Mouse (Mus musculus) hindbrain, embryonic 10.5 days (tissue): ENCODE data around the gene Ift46. TPM values are rescaled to one million over a fixed set of nuclear protein-coding genes. Genes with fewer than 3 reads are reported as not detected.

Experiments used
- DNase-seq: peaks from one replicate; pipeline ENCODE4 v3.0.0-alpha.2; 2017; ENCODE audit warnings: low spot score
- H3K27ac ChIP-seq: fragments of 300-500 bp; sonication (generic); 2 replicates; pipeline ENCODE4 v1.5.1; 2016; ENCODE audit warnings: mild to moderate bottlenecking, moderate library complexity
- H3K27me3 ChIP-seq: fragments of 300-500 bp; sonication (generic); 2 replicates; pipeline ENCODE4 v1.6.1; 2016; ENCODE audit warnings: mild to moderate bottlenecking; ENCODE audit not compliant: poor library complexity, insufficient read depth, severe bottlenecking
- H3K36me3 ChIP-seq: fragments of 300-500 bp; sonication (generic); 2 replicates; pipeline ENCODE4 v1.6.1; 2016; ENCODE audit warnings: mild to moderate bottlenecking, moderate library complexity
- H3K4me1 ChIP-seq: fragments of 300-500 bp; sonication (generic); replicated peaks from 2 replicates; pipeline ENCODE4 v1.6.1; 2016; ENCODE audit warnings: mild to moderate bottlenecking
- H3K4me3 ChIP-seq: fragments of 300-500 bp; sonication (generic); 2 replicates; pipeline ENCODE4 v1.5.1; 2016; ENCODE audit warnings: mild to moderate bottlenecking, moderate library complexity
- H3K9me3 ChIP-seq: fragments of 300-500 bp; sonication (generic); 2 replicates; pipeline ENCODE4 v1.6.1; 2016; ENCODE audit warnings: mild to moderate bottlenecking, moderate library complexity
- WGBS: fragments of 180-500 bp; shearing (Covaris S2); methylation state at CpG from one replicate; pipeline ENCODE4 v1.1.7; 2016; 5-methylcytosine and 5-hydroxymethylcytosine counted together
- polyA plus RNA-seq: library from polyadenylated mRNA; unstranded; fragments of >200 nt; fragmentation: Nextera tagmentation; extraction: Ambion mirVana; gene quantifications from 2 replicates; pipeline ENCODE4 v1.2.1, GENCODE M21; 2016

Ift46 gene
- polyA plus RNA-seq, 1 experiment from 2014 or later = 152 TPM

DNA sequence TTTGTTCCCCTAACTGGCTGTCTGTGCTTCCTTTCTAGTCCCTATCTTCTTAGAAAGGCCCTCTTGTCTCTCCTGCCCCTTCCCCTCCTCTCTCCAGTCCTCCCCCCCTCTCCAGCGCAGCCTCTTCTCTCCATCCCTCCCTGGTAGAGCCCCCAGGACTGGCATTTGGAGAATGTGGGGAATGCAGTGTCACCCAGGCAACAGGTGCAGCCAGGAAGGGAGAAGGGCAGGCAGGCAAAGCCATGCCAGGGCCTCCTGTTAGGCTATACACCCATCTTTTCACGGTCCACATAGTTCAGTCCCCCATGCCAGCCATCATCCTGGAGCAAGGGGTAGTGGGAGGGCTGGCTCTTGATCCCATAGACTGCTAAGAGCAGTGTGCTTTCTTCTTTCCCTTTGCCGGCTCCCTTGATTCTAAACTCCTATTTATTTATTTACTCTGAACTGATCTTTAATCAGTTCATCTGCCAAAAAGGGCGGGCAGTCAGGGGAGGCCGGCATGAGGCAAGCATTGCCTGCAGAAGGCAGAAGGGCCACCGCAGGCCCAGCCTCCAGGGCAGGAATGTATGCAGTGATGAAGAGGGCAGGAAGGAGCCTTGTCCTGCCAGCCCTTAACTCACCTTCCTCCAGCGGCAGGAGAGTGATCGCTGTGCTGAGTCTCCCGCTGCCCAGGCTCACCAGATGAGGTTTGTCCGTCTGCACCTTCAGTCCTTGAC lies 41.1 kb upstream of the Ift46 start:
- peak overlapping the region; percentile 73 for H3K27ac ChIP-seq
- no peaks in the 10 kb centered on the region for H3K27me3 ChIP-seq
- H3K36me3 ChIP-seq = no peaks in the 10 kb centered on the region
- H3K4me3 ChIP-seq = 0 out of 2 replicates have a peak overlapping the region, but pooled peaks have one; percentile 7
- H3K9me3 ChIP-seq = no peaks in the 10 kb centered on the region
- peaks cover 74% of the 10 kb centered on the region for H3K4me1 ChIP-seq
- WGBS = 44% methylated on average over 10 of the region's 10 CpGs
- DNase-seq = no peak

DNA sequence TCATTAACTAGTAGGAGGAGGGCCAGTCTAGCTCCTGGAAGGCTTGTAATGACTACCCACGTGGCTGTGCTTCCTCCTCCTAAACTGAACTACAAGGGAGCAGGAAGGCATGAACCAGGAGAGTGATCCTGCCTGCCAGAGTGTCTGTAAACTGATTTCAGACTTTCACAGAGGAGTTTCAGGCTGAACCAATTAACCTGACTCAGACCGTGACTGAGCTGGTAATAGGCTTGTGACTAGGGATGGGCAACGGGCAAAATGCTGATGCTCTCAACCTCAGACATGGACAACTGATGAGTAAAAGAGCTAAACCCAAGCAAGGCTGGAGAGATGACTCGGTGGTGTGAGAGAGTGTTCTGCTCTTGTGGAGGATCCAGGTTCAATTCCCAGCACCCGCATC lies 40.3 kb upstream of the Ift46 start:
- peak overlapping the region; percentile 73 for H3K27ac ChIP-seq
- H3K36me3 ChIP-seq = no peaks in the 10 kb centered on the region
- DNase-seq = no peak
- 63% methylated on average over 5 of the region's 5 CpGs for WGBS
- H3K9me3 ChIP-seq = no peaks in the 10 kb centered on the region
- H3K4me3 ChIP-seq = no peak overlapping the region
- peaks cover 6% of the 10 kb centered on the region for H3K27me3 ChIP-seq
- H3K4me1 ChIP-seq = peaks cover 69% of the 10 kb centered on the region

DNA sequence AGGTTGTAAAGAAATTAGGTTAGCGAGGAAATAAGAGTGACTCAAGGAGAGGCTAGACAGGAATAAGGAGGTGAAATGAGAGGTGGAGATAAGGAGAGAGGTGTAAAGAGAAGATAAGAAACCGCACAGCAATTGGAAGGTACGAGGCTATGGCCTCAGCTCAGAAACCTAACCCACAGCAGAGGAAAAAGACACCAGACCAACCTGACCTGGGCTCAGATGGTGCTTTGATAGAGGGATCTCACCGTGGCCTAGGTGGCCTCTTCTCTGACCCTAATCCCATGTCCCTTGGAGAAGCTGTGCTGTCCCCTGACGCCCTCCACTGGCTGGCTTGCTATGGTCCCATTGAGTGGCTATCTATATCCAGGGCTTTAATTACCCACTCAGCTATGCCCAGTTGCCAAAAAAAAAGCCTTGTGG lies 35.6 kb upstream of the Ift46 start:
- peaks cover 31% of the 10 kb centered on the region for H3K27me3 ChIP-seq
- H3K9me3 ChIP-seq = no peaks in the 10 kb centered on the region
- 75% methylated on average over 5 of the region's 5 CpGs for WGBS
- H3K36me3 ChIP-seq = no peaks in the 10 kb centered on the region
- H3K4me3 ChIP-seq = no peak overlapping the region
- no peak for DNase-seq
- no peak overlapping the region for H3K27ac ChIP-seq
- peaks cover 63% of the 10 kb centered on the region for H3K4me1 ChIP-seq

DNA sequence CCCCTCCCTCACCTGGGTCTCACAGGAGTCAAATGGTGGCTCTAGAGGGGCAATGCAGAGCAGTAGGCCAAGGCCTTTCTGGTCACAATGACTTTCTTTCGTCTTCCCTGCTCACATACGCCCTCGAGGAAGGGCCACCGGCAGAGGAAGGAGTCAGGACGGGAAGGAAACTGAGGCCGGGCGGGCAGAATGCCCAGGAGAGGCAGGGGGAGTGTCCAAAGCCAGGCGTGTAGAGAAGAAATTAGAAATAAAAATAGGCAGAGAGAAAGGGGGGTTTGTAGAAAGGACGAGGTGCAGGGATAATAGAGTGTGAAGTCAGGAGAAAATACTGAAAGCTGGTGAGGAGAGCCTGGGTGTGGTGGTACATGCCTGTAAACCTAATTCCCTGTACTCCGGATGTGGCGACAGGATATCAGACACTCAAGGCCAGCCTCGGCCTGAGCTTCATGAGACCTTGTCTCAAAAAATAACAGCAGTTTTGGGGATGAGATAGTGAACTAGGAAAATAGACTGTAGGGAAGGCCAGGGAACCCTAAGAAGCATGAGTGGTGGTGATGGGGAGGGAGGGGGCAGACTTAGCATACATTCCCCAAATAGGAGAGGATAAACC lies 34.7 kb upstream of the Ift46 start:
- Histone ChIP-seq H3K36me3 (no peaks in the 10 kb centered on the region), H3K9me3 (no peaks in the 10 kb centered on the region), H3K27me3 (peaks cover 31% of the 10 kb centered on the region), H3K4me1 (peaks cover 61% of the 10 kb centered on the region), H3K4me3 (peak overlapping the region; percentile 74), H3K27ac (peak overlapping the region; percentile 89)
- 48% methylated on average over 12 of the region's 12 CpGs for WGBS
- DNase-seq = no peak

DNA sequence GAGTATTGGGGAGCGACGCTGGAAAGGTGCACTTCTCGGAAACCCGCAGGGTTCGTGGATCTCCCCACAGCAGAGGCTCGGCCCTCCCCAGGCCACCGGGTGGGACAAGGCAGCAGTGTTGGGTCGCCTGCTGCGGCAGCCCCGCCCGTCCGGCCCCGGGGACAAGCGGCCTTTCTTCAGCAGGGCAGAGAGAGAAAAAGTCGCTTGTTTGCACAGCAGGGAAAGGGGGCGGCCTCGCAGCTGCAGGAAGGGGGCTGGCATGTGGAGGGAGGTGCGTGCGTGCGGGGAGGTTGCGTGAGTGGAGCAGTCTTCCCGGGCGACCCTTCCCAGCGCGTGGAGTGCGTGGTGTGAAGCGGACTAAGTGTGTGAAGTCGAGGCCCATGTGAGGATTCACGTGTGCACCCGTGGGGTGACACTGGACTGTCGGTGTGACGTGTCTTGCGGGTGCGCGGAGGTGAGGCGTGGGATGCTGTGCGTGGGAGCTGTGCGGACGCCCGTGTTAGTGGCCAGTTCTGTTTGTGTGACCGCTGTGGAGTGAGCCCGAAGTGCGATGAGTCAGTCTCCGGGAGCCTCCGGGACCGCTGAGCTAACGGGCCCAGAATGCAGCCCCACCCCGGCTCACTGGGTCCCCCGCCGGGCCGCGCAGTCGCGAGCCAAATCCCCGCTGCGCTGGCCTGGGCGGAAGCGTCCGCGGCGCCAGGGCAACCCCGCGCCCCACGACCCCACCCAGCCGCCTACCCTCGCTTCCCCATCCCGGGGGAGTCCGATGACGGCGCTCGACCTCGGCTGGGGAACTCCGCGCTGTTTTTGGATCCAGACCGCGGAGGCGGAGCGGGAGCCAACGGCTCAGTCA lies 33.8 kb upstream of the Ift46 start:
- no peaks in the 10 kb centered on the region for H3K9me3 ChIP-seq
- H3K4me3 ChIP-seq = peak overlapping the region; percentile 74
- WGBS = under 1% methylated on average over 79 of the region's 79 CpGs
- no peaks in the 10 kb centered on the region for H3K36me3 ChIP-seq
- peaks cover 53% of the 10 kb centered on the region for H3K4me1 ChIP-seq
- peaks cover 31% of the 10 kb centered on the region for H3K27me3 ChIP-seq
- peak overlapping the region; percentile 89 for H3K27ac ChIP-seq
- DNase-seq = no peak

DNA sequence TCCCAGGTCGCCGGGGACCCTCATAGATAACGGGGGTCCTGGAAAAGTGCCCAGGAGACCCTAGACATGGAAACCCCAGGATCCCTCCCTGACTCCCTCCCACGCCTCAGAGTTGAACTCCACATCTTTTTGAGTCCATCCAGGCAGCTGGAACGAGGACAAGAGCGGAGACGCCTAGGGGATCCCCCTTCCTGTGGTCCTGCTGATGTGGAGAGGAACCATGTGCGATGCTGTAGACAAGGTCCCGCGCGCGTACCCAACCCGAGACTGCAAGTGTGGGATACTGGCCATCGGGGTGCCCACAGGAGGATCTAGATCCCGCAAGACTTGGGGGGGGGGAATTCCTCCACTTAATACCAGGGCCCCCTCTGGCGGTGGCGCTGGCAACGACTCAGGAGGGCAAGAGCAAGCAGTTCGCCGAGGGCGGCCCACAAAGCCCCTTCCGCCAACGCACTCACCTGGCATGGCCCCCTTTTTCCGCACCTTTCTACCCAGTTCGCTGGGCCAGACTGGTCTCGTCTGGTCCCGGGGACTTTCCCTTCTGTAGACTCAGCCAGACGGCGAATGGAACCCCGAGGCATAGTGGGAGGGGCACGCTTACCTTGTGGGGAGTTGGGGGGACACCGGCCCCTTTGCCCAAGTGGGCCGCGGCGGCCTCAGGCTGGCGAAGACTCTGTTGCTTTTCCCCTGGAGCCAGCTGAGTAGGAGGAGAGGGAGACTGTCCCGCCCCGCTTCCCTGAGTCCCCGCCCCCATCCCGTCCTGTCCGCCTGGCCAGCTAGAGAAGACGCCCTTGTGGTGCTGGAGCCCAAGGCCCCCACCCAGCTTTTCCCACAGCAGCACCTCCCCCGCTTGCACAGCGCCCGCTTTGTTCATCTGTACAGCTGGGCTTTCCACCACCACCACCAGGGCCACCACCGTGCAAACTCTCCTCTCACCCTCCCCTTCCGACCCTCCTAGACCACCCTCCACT lies 32.9 kb upstream of the Ift46 start, which contains the start of gene Phldb1:
Gene Phldb1, minus strand, starts transcription at position 675 of the 971 bp plus-strand sequence.
- no peaks in the 10 kb centered on the region for H3K9me3 ChIP-seq
- peaks cover 31% of the 10 kb centered on the region for H3K27me3 ChIP-seq
- under 1% methylated on average over 47 of the region's 47 CpGs for WGBS
- H3K4me3 ChIP-seq = peak within 1 kb of the TSS; percentile 74
- peak within 1 kb of the TSS; percentile 89 for H3K27ac ChIP-seq
- H3K36me3 ChIP-seq = no peaks in the 10 kb centered on the region
- DNase-seq = peak; percentile 77
- H3K4me1 ChIP-seq = peaks cover 52% of the 10 kb centered on the region

DNA sequence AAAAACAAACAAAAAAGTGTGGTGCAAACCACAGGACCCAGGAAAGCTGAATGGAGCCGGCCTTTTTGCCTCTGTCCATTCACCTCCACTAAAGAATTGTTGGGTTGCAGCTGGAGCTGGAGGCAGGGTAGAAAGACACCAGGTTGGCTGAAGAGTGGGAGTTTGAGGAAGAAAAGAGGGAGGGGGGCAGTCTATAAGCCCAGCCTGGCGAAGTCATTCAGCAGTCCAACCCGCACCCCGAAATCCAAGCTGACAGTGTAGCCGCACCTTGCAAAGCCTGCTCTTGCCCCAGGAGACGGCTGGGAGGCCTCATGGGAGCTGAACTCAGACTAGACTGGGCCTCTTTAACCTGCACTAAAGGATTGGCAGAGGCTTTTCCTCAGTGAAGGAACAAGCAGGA lies 31.8 kb upstream of the Ift46 start:
- Histone ChIP-seq H3K27ac (no peak overlapping the region), H3K9me3 (no peaks in the 10 kb centered on the region), H3K4me3 (0 out of 2 replicates have a peak overlapping the region, but pooled peaks have one; percentile 74), H3K36me3 (peaks cover 4% of the 10 kb centered on the region; the same call in 1 of the 2 replicates), H3K4me1 (peaks cover 52% of the 10 kb centered on the region), H3K27me3 (peaks cover 31% of the 10 kb centered on the region)
- no peak for DNase-seq
- WGBS = 73% methylated on average over 6 of the region's 6 CpGs

DNA sequence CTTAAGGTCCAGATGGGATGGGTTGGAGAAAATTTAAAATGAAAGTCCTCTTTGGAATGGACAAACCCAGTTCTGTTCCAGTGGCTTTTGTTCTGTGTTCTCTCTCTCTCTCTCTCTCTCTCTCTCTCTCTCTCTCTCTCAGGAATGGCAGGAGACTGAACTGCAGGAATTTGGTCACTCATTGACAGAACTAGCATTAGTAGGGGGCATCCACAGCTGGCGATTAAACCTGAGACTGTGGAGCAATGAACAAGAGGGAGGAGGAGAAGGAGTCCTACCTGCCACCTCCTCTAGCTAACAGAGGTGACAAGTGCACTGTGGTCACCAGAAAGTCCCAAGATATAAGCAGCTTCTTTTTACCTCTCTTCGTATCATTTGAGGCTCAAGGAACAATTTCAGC lies 31.4 kb upstream of the Ift46 start:
- peaks cover 52% of the 10 kb centered on the region for H3K4me1 ChIP-seq
- WGBS = 62% methylated on average over 2 of the region's 2 CpGs
- no peak overlapping the region for H3K27ac ChIP-seq
- no peaks in the 10 kb centered on the region for H3K9me3 ChIP-seq
- H3K27me3 ChIP-seq = peaks cover 31% of the 10 kb centered on the region
- H3K4me3 ChIP-seq = no peak overlapping the region
- peaks cover 8% of the 10 kb centered on the region for H3K36me3 ChIP-seq
- DNase-seq = no peak

DNA sequence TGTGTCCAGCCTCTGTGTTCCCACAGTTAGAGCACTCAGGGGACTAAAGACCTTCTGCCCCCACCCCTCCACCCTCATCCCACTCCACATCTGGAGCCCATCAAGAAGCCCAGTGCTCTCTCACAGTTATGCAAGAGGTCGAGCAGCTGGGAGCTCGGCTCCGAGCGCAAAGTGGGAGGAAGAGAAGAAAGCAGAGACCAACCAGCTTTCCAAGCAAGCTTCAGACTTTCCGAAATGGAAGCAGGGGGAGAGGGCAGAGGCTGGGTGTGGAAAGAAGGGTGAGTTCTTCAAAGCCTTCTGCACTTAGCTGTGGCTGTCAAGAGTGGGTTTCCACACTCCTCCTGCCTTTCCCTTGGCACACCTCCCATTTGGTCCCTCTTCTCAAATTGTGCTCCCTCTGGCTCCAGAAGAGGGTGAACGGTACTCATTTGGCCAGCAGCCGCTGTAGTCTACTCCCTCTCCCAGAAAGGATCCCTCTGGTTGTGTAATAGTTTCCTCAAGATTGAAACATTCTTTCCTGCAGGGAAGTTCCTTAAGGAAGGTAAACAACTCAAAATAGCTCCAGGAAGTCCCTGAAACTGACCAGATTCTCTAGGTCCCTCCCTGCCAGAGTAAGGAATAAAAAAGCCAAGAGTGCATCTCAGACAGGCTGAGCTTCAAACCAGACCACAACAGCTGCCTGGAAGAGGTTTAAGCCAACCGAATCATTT lies 30.3 kb upstream of the Ift46 start:
- H3K4me1 ChIP-seq = peaks cover 48% of the 10 kb centered on the region
- peak overlapping the region; percentile 18; the same call in 1 of the 2 replicates for H3K27ac ChIP-seq
- no peak for DNase-seq
- H3K4me3 ChIP-seq = no peak overlapping the region
- peaks cover 26% of the 10 kb centered on the region for H3K27me3 ChIP-seq
- peaks cover 19% of the 10 kb centered on the region for H3K36me3 ChIP-seq
- no peaks in the 10 kb centered on the region for H3K9me3 ChIP-seq
- 41% methylated on average over 8 of the region's 8 CpGs for WGBS

DNA sequence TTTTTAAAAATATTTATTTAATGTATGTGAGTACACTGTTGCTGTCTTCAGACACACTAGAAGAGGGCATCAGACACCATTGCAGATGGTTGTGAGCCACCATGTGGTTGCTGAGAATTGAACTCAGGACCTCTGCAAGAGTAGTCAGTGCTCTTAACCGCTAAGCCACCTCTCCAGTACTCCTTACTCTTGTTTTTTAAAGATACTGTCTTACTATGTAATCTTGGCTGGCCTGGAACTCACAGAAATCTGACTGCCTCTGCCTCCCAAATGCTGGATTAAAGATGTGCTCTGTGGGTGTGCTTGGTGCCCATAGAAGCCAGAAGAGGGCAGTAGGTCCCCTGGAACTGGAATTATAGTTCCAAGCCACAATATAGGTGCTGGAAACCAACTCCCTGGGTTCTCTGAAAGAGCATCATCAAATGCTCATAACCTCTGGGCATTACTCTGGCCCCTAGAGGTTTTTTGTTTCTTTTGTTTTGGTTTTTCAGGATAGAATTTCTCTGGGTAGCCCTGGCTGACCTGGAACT lies 27.0 kb upstream of the Ift46 start:
- peaks cover 52% of the 10 kb centered on the region for H3K36me3 ChIP-seq
- WGBS = 87% methylated on average over 1 of the region's 1 CpGs
- no peak overlapping the region for H3K27ac ChIP-seq

DNA sequence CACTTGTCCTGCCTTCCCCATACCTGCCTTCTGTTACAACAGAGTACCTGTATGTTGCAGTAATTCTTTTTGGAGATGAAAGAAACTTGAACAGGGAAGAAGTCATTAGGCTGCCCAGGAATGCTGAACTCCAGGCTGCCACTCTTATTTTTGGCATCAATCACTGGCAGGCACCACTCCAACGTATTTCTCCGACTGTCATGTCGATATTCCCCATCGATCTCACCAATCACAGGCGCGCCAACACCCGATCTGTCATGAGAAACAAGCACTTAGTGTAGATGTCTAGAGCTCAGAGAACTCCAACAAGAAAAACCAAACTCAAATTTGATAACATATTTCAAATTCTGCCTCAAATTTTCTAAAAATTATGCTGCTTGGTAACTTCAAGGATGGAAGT lies 22.3 kb upstream of the Ift46 start:
- no peaks in the 10 kb centered on the region for H3K4me1 ChIP-seq
- 97% methylated on average over 7 of the region's 7 CpGs for WGBS
- no peak overlapping the region for H3K27ac ChIP-seq
- no peaks in the 10 kb centered on the region for H3K9me3 ChIP-seq
- peaks cover 99% of the 10 kb centered on the region for H3K36me3 ChIP-seq
- H3K27me3 ChIP-seq = no peaks in the 10 kb centered on the region
- DNase-seq = no peak
- H3K4me3 ChIP-seq = no peak overlapping the region

More for the DNA sequence above, 27.0 kb upstream of the Ift46 start:
- Histone ChIP-seq H3K4me3 (no peak overlapping the region), H3K27me3 (peaks cover 8% of the 10 kb centered on the region; the same call in 1 of the 2 replicates), H3K4me1 (peaks cover 15% of the 10 kb centered on the region), H3K9me3 (no peaks in the 10 kb centered on the region)
- no peak for DNase-seq
